Mouse (Mus musculus): Measurements from ENCODE around the gene Prdm15. TPM values are rescaled to one million over a fixed set of nuclear protein-coding genes. Genes with fewer than 3 reads are reported as not detected.

Prdm15 gene
- polyA plus RNA-seq, 1 experiment from 2014 or later, result 12.0 TPM

DNA sequence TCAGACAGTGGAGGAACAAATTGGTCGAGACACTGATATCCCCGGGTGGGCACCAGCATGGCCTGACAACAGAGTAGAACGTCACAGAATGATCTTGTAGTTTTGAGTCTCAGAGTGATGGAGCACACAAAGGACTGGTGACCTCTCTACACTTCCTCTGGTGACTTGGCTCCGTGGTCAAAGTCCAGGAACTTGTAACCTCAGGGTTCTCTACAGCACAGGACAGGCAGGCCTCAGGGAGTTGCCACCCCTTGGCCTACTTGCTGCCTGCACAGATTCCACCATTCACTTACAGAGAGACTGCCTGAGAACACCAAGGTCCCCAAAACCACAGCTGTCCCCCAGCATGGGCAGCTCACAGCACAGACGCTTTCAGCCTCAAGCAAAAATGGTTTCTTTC is 36.4 kb downstream of the Prdm15 start:
- peaks cover 96% of the 10 kb centered on the region for H3K36me3 ChIP-seq
- ATAC-seq (ENCODE audit: insufficient number of reproducible peaks, insufficient read depth, low FRiP score, low TSS enrichment, low read depth), result no peak
- no peak overlapping the region for H3K27ac ChIP-seq
- H3K27me3 ChIP-seq, result no peaks in the 10 kb centered on the region
- no peaks in the 10 kb centered on the region for H3K4me1 ChIP-seq
- no peak overlapping the region for H3K9ac ChIP-seq
- H3K9me3 ChIP-seq, result no peaks in the 10 kb centered on the region
- no peak overlapping the region for H3K4me2 ChIP-seq
- H3K4me3 ChIP-seq, result no peak overlapping the region
- 87% methylated on average over 5 of the region's 5 CpGs for WGBS

DNA sequence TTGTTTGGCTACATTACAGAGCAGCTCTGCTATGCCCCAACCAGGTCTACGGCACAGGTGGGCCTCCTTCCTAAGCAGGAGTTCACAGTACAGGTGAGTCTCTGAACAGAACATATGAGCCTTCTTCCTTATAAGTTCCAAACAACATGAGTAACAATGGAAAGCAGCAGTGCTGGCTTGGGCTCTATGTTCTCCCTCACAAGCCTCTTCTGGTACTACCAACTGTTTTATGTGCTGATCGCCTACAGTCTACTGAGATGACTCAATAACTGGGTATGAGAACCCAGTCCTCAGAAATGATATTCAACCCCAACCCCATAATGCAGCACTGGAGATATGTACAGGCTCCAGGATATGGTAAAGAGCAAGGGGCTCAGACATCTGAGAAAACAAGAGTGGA is 37.6 kb downstream of the Prdm15 start:
- ATAC-seq (ENCODE audit: insufficient number of reproducible peaks, insufficient read depth, low FRiP score, low TSS enrichment, low read depth), result no peak
- H3K27me3 ChIP-seq, result no peaks in the 10 kb centered on the region
- H3K9me3 ChIP-seq, result no peaks in the 10 kb centered on the region
- no peak overlapping the region for H3K27ac ChIP-seq
- no peaks in the 10 kb centered on the region for H3K4me1 ChIP-seq
- 98% methylated on average over 2 of the region's 2 CpGs for WGBS
- H3K36me3 ChIP-seq, result peaks cover 96% of the 10 kb centered on the region
- H3K4me2 ChIP-seq, result no peak overlapping the region
- H3K4me3 ChIP-seq, result no peak overlapping the region
- no peak overlapping the region for H3K9ac ChIP-seq

DNA sequence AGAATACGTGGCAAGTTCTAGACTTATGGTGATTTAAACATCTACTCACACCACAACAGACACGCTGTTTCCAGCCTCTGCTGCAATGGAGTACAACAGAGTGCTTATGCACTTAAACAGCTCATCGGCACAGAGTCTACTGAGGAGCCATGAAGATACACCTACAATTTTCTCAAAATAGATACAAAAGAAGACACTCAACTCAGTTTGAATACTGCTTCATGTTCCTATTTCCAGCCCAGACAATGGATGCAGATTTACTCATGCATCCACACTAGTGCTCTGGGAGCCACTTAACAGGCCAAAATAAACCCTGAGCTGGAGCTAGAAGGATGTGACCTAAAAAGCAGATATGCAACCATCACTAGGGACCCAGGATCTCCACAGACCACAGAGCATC is 42.8 kb downstream of the Prdm15 start:
- Histone ChIP-seq H3K4me3 (no peak overlapping the region), H3K9ac (no peak overlapping the region), H3K27me3 (no peaks in the 10 kb centered on the region), H3K4me2 (no peak overlapping the region), H3K36me3 (peaks cover 97% of the 10 kb centered on the region), H3K4me1 (no peaks in the 10 kb centered on the region), H3K9me3 (no peaks in the 10 kb centered on the region), H3K27ac (no peak overlapping the region)
- 95% methylated on average over 3 of the region's 3 CpGs for WGBS
- ATAC-seq (ENCODE audit: insufficient number of reproducible peaks, insufficient read depth, low FRiP score, low TSS enrichment, low read depth), result no peak

DNA sequence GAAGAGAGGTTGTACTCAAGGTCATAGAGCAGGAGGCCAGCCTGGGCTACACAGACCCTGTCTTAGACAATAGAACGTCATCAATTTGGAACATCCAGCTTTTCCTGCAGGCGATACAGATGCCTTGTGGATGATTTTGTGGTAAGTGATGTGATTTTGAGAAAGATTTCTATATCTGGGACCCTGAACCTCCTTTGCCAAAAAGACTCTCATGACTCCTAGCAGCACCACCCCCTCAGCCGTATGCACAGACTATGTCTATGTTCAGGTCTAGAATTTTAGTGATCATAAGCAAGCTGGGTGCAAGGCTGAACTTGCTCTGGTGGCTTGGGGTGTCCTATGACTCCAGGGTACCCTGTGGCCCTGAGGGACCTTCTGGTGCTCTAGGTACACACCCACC is 46.0 kb downstream of the Prdm15 start:
- peaks cover 92% of the 10 kb centered on the region for H3K36me3 ChIP-seq
- no peak overlapping the region for H3K4me3 ChIP-seq

DNA sequence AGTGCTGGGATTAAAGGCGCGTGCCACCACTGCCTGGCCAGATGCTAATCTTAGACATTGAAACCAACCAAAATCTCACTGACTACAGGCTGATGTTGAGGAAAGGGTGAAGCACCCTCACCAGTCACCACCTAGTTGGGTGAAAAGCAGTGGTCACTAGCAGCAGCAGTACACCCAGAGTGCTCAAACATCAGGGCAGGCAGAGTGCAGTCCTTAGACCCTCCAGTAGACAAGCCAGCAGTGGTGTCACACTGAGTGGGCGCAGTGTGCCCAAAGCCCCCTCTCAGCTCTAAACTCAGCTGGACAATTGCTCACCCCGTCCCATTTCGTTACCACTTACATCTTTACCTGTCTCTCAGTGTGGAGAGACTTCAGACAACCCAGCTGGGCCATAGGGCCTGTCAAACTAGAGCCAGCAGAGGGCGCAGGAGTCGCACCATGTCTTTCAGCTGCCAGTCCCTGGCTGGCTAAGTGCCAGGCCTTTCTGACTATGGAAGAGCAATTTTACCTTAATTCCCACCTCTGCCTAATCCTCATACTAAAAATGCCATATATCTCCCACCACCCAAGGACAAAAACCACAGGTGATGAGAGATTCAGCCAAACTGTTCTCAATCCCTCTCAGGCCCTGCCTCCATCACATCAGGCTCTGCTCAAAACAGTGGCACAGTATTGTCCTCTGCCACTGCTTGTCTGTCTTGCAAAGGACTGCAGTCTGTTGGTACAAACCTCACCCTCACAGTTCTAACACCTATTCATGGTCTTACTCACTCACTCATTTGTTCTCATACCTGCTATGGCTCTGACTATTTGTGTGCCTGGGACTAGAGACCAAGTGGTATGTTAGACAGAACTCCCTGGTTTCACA is 46.7 kb downstream of the Prdm15 start:
- no peak overlapping the region for H3K27ac ChIP-seq
- no peaks in the 10 kb centered on the region for H3K27me3 ChIP-seq
- no peak for ATAC-seq (ENCODE audit: insufficient number of reproducible peaks, insufficient read depth, low FRiP score, low TSS enrichment, low read depth)
- no peak overlapping the region for H3K4me3 ChIP-seq
- peaks cover 91% of the 10 kb centered on the region for H3K36me3 ChIP-seq
- no peak overlapping the region for H3K4me2 ChIP-seq
- H3K9me3 ChIP-seq, result no peaks in the 10 kb centered on the region
- no peak overlapping the region for H3K9ac ChIP-seq
- H3K4me1 ChIP-seq, result no peaks in the 10 kb centered on the region
- WGBS, result 75% methylated on average over 7 of the region's 7 CpGs

More for the DNA sequence above, 46.0 kb downstream of the Prdm15 start:
- no peaks in the 10 kb centered on the region for H3K27me3 ChIP-seq
- no peaks in the 10 kb centered on the region for H3K4me1 ChIP-seq
- ATAC-seq (ENCODE audit: insufficient number of reproducible peaks, insufficient read depth, low FRiP score, low TSS enrichment, low read depth), result no peak
- 91% methylated on average over 3 of the region's 3 CpGs for WGBS
- H3K9me3 ChIP-seq, result no peaks in the 10 kb centered on the region
- no peak overlapping the region for H3K9ac ChIP-seq
- no peak overlapping the region for H3K27ac ChIP-seq
- no peak overlapping the region for H3K4me2 ChIP-seq

DNA sequence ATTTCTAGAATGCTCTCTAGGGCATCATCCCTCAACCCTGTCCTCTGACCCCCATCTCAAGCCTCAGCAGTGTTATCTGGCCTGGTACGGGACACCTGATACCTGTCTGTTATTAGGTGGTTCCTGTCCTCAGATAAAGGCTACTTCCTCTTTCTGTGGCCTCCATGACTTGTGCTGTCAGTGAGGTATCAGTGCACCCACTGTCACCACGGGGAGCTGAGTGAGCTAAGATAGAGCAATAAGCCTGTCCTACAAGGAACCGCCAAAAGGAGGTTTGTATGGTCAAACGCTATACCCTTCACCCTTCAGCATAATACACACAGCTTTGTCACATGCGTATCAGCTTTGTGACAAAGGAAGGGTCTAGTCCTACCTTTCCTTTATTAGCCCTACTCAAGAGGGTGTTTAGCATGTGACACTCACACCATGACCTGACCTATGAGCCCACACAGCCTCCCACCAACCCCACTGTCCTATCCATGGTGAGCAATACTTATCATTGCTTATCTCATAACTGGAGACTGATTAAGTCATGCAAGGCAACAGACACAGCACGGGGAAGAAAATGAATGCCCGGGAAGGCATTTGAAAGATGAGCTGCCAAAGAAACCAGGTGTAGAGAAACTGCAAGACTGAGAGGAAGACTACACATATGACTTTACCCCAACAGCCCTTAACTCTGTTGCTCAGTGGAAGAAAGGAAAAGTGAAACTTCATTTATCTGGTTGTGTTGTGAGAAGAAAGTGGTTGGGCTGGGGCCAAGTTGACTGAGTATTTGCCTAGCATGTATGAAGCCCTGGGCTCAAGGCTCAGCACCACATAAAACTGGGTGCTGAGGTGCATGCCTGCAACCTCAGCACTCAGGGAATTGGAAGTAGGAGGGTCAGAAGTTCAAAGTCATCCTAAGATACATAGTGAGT is 53.4 kb downstream of the Prdm15 start:
- no peaks in the 10 kb centered on the region for H3K9me3 ChIP-seq
- H3K4me1 ChIP-seq, result no peaks in the 10 kb centered on the region
- no peak overlapping the region for H3K4me3 ChIP-seq
- H3K9ac ChIP-seq, result no peak overlapping the region
- no peak overlapping the region for H3K27ac ChIP-seq
- H3K27me3 ChIP-seq, result no peaks in the 10 kb centered on the region
- H3K4me2 ChIP-seq, result no peak overlapping the region
- no peak for ATAC-seq (ENCODE audit: insufficient number of reproducible peaks, insufficient read depth, low FRiP score, low TSS enrichment, low read depth)
- WGBS, result 92% methylated on average over 7 of the region's 7 CpGs
- H3K36me3 ChIP-seq, result peaks cover 90% of the 10 kb centered on the region

DNA sequence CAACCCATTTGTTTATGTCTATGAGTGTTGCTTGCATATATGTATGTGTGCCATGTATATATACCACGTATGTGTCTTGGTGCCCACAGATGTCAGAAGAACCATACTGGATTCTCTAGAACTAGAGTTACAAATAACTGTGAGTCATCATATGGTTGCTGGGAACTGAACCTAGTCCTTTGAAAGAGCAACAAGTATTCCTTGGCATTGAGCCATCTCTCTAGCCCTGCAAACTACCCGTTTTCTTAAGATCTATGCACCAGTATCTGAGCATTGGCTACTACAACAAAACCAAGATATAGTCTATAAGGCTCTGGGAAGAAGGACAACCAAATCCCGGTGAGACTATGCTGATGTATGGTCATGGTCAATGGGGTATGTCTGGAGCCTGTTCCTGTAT is 54.4 kb downstream of the Prdm15 start:
- Histone ChIP-seq H3K4me2 (no peak overlapping the region), H3K36me3 (peaks cover 88% of the 10 kb centered on the region), H3K9ac (no peak overlapping the region), H3K9me3 (no peaks in the 10 kb centered on the region), H3K4me1 (no peaks in the 10 kb centered on the region), H3K27me3 (no peaks in the 10 kb centered on the region), H3K4me3 (no peak overlapping the region), H3K27ac (no peak overlapping the region)
- no peak for ATAC-seq (ENCODE audit: insufficient number of reproducible peaks, insufficient read depth, low FRiP score, low TSS enrichment, low read depth)
- WGBS, result 88% methylated on average over 3 of the region's 3 CpGs

DNA sequence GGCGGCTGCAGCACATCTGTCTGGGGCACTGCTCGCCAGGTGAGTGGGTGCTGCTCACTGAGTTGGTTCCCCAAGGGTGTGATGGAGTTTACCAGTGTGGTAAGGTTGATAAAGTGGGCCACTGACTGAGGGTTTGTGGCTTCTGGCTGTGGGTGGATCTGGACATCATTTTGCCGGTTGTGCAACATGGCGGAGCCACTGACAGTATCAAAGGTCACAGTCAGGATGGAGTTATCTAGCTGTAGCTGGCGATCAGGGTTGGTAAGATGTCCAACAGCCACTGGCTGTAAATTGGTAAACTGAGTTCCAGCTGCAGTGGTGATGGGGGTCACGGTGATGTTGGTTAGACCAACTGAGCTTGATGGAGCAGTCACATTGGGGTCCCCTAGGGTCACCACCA is 57.4 kb downstream of the Prdm15 start:
- no peak overlapping the region for H3K27ac ChIP-seq
- no peak for ATAC-seq (ENCODE audit: insufficient number of reproducible peaks, insufficient read depth, low FRiP score, low TSS enrichment, low read depth)
- H3K36me3 ChIP-seq, result peaks cover 67% of the 10 kb centered on the region
- H3K4me3 ChIP-seq, result no peak overlapping the region
- H3K27me3 ChIP-seq, result no peaks in the 10 kb centered on the region
- no peak overlapping the region for H3K4me2 ChIP-seq
- no peaks in the 10 kb centered on the region for H3K4me1 ChIP-seq
- WGBS, result 94% methylated on average over 6 of the region's 6 CpGs
- H3K9me3 ChIP-seq, result no peaks in the 10 kb centered on the region
- no peak overlapping the region for H3K9ac ChIP-seq

DNA sequence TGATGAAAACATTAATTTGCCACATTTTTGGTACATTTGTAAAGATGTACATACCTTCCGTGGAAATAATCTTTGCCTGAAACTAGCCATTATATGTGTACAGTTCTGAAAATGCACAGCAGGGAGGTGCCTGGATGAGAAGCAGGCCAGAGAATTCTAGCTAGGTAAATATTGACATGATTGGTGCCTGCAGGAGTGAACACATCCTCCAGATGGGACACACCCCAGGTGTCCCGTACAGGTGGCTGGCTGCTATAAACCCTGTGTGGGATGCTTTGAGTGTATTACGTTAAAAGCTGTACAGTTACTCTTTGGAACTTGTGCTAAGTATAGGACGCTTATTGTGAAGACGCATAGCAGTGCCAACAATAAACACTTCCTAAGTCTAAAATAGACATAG is 68.6 kb downstream of the Prdm15 start:
- H3K4me3 ChIP-seq, result no peak overlapping the region
- no peak overlapping the region for H3K9ac ChIP-seq
- no peaks in the 10 kb centered on the region for H3K9me3 ChIP-seq
- no peaks in the 10 kb centered on the region for H3K36me3 ChIP-seq
- WGBS, result 88% methylated on average over 5 of the region's 5 CpGs
- ATAC-seq (ENCODE audit: insufficient number of reproducible peaks, insufficient read depth, low FRiP score, low TSS enrichment, low read depth), result no peak
- 0 out of 2 replicates have a peak, but pooled peaks cover 4% of the 10 kb centered on the region for H3K4me1 ChIP-seq
- no peak overlapping the region for H3K4me2 ChIP-seq
- no peak overlapping the region for H3K27ac ChIP-seq
- no peaks in the 10 kb centered on the region for H3K27me3 ChIP-seq

DNA sequence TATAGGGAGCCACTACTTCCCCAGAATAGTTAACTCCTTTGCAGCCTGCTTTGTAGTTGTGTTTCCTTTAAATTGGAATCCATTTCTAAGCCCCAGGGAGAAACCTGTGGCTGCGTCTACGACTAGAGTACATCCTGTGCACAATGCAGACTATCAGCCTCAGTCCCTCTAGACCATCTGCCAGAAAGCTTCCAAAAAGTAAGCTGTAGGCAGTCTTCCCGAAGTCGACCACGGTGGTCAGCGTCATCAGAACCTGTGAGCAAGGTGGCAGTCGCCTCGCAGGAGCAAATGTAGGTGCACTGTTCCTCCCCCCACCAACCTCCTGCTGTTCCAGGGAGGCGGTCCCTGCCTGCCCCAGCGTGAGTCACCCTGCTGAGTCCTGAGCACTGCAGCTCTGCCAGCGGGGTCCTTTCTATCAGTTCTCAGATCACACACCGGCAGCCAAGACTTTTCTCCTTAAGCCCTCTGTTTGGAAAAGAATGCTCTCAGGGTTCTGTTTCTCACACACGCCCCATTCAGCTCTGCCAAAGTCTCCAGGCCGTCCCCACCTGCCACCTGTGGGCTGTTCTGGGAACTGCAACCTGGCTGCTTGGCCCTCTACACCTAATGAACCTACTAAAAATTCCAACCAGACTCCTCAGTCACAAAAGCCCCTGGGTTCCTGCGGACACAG is 73.2 kb downstream of the Prdm15 start:
- no peaks in the 10 kb centered on the region for H3K9me3 ChIP-seq
- H3K36me3 ChIP-seq, result no peaks in the 10 kb centered on the region
- WGBS, result 21% methylated on average over 15 of the region's 15 CpGs
- peak overlapping the region; percentile 51 for H3K4me2 ChIP-seq
- no peak overlapping the region for H3K27ac ChIP-seq
- H3K9ac ChIP-seq, result 0 out of 2 replicates have a peak overlapping the region, but pooled peaks have one; percentile 46
- peak; percentile 71; the same call in 1 of the 2 replicates for ATAC-seq (ENCODE audit: insufficient number of reproducible peaks, insufficient read depth, low FRiP score, low TSS enrichment, low read depth)
- H3K4me1 ChIP-seq, result 0 out of 2 replicates have a peak, but pooled peaks cover 4% of the 10 kb centered on the region
- H3K4me3 ChIP-seq, result peak overlapping the region; percentile 25; the same call in 1 of the 2 replicates
- no peaks in the 10 kb centered on the region for H3K27me3 ChIP-seq

DNA sequence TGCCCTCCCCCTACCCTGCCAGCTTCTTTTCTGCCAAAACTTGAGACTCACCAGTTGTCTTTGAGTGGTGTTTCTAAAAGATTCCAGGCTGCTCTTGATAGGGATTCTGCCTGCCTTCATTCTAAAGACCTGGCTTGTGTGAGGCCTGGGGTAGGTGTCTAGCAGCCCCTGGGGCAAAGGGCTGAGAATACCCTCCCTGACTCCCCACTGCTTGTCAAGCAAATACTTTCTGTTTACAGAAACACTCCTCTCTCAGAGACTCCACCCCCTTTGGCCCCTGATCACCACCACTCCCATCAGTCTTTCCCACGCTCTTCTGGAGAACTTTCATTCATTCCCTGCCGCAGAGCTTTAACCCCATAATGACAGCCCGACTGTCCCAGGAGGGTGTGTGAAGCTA is 85.1 kb downstream of the Prdm15 start:
- Histone ChIP-seq H3K4me1 (peaks cover 12% of the 10 kb centered on the region), H3K9ac (no peak overlapping the region), H3K9me3 (no peaks in the 10 kb centered on the region), H3K27ac (no peak overlapping the region), H3K4me3 (no peak overlapping the region), H3K36me3 (no peaks in the 10 kb centered on the region), H3K4me2 (no peak overlapping the region), H3K27me3 (peaks cover 57% of the 10 kb centered on the region)
- 26% methylated on average over 3 of the region's 3 CpGs for WGBS
- no peak for ATAC-seq (ENCODE audit: insufficient number of reproducible peaks, insufficient read depth, low FRiP score, low TSS enrichment, low read depth)
